Mouse (Mus musculus): ENCODE results near the gene Gm3286. TPM values are rescaled to one million over a fixed set of nuclear protein-coding genes. Genes with fewer than 3 reads are reported as not detected.
"Not testable (repeated sequence)": the region's sequence is repeated elsewhere in the genome, so short reads cannot be mapped to it uniquely, and the experiment has no call there.

The Gm3286 gene
- not detected for total RNA-seq (2021)

- intact Hi-C loops (cut with DNase I); DNase-seq (ENCODE audit: low spot score): not testable (repeated sequence)
Observed at GRCm38 (mm10) chr5:95510458-95510857, at the start of gene Gm3286. Gene Gm3286 (plus strand): TSS chr5:95510758.

Other genes with a start within 250 kb of the Gm3286 start
- gene Gm10424, start 238.0 kb upstream of the Gm3286 start, total RNA-seq (2021), result not detected
- not detected for gene Gm3259, start 204.8 kb upstream of the Gm3286 start, total RNA-seq (2021)
- not detected for gene D5Ertd577e, start 54.0 kb upstream of the Gm3286 start, total RNA-seq (2021)
- gene Gm7971, start 84.1 kb downstream of the Gm3286 start, total RNA-seq (2021), result not detected
- gene Gm7978, start 225.4 kb downstream of the Gm3286 start, total RNA-seq (2021), result not detected
- not detected for gene Gm7982, start 231.3 kb downstream of the Gm3286 start, total RNA-seq (2021)